Mouse (Mus musculus): ENCODE measurements around the gene Trp53rka.

Gene Trp53rka

GRCm38 (mm10) chr2:165448475-165448874, 44.6 kb downstream of the Trp53rka start:
- CTCF ChIA-PET: no interaction called here
- POLR2A ChIA-PET: interaction anchor here in 2 of 4 experiments (0.6 kb wide), 2 partner anchors 320 to 1339 kb away, joined by 6 read pairs; no protein-coding TSS in a partner anchor

GRCm38 (mm10) chr2:165444861-165445260, 48.3 kb downstream of the Trp53rka start:
- ChIA-PET POLR2A (no interaction called here), CTCF (no interaction called here)

DNA sequence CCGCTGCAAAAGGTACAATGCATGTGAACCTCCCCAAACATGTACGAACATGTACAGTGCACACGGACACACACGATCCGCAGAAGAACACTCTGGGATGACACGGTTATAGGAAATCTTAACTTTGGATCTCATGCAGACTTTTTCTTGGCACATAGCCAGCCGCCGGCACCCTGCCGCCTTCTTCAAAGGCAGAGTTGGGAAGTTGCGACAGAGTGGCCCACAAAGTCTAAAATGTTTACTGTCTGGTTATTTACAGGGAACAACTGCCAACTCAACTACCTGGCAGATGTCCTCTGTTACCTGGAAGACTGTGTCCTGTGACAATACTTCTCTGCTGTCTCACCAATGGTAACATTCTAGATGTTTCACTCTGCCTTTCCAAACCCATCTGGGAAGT, 50.1 kb downstream of the Trp53rka start:
- POLR2A ChIA-PET: no interaction called here
- CTCF ChIA-PET: interaction anchor here in 1 of 4 experiments (0.6 kb wide), 1 partner anchor 711 kb away, joined by 4 read pairs; no protein-coding TSS in a partner anchor

- ChIA-PET CTCF (no interaction called here), POLR2A (no interaction called here)
These were observed 51.5 kb downstream of the Trp53rka start for GRCm38 (mm10) chr2:165441613-165442012.
